Comparison of ENCODE assay signal across 9 mouse cellular contexts in the genomic region with DNA sequence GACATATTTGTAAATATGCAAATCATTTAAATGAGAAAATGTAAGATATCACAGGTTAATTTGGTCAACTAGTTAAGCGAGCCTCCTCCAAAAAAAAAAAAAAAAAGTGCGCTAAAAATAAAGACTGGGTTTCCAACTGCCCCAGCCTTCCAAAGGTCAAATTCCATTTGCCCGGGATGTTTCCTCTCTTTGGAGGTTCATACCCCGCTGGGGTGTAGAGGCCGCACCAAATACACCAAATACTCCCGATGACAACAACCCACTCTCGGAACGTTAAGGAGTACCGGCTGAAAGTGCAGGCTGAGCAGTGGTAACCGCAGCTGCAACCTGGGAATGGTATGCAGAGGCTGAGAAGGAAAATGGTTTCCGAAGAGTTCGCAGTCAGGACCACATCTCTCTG. TPM values are rescaled to one million over a fixed set of nuclear protein-coding genes. Genes with fewer than 3 reads are reported as not detected.
DNase-seq lines count a peak whose midpoint lies in the region; ATAC-seq lines count a peak whose summit lies in the region.
"Had no signal": no experiment of that assay in that cellular context is flagged by ENCODE, and none has a peak within 500 bp of the region (broad histone marks: within the 10 kb centered on the region; RNA-seq: fewer than 3 reads in every experiment).

No protein-coding gene starts in this region.

- H3K27me3 ChIP-seq in kidney, embryonic 15.5 days = 0 out of 2 replicates have a peak, but pooled peaks cover 3% of the 10 kb centered on the region
- no peaks in the 10 kb centered on the region for H3K27me3 ChIP-seq in embryonic facial prominence, embryonic 12.5 days
- H3K27me3 ChIP-seq in hindbrain, embryonic 13.5 days = peaks cover 8% of the 10 kb centered on the region; the same call in 1 of the 2 replicates
- H3K27me3 ChIP-seq in midbrain, embryonic 14.5 days (ENCODE audit: control insufficient read depth, insufficient read depth, low read length) = no peaks in the 10 kb centered on the region

- H3K9me3 ChIP-seq in kidney, embryonic 15.5 days (replicated peaks) = no peaks in the 10 kb centered on the region
- no peaks in the 10 kb centered on the region for H3K9me3 ChIP-seq in embryonic facial prominence, embryonic 12.5 days
- H3K9me3 ChIP-seq in hindbrain, embryonic 13.5 days = no peaks in the 10 kb centered on the region
- H3K9me3 ChIP-seq in midbrain, embryonic 14.5 days (ENCODE audit: control insufficient read depth, low read length) = no peaks in the 10 kb centered on the region

- H3K4me1 ChIP-seq in kidney, embryonic 15.5 days = peaks cover 16% of the 10 kb centered on the region; the same call in 1 of the 2 replicates
- peaks cover 6% of the 10 kb centered on the region; the same call in 1 of the 2 replicates for H3K4me1 ChIP-seq in embryonic facial prominence, embryonic 12.5 days
- peaks cover 7% of the 10 kb centered on the region; the same call in 1 of the 2 replicates for H3K4me1 ChIP-seq in hindbrain, embryonic 13.5 days (replicated peaks)
- H3K4me1 ChIP-seq in midbrain, embryonic 14.5 days (ENCODE audit: control insufficient read depth, insufficient read depth, low read length) = no peaks in the 10 kb centered on the region

- no peak overlapping the region for H3K27ac ChIP-seq in kidney, embryonic 15.5 days
- no peak overlapping the region for H3K27ac ChIP-seq in embryonic facial prominence, embryonic 12.5 days
- no peak overlapping the region for H3K27ac ChIP-seq in hindbrain, embryonic 13.5 days
- H3K27ac ChIP-seq in midbrain, embryonic 14.5 days (replicated peaks; ENCODE audit: low read depth, low read length) = no peak overlapping the region

- H3K36me3 ChIP-seq in kidney, embryonic 15.5 days = no peaks in the 10 kb centered on the region
- H3K36me3 ChIP-seq in embryonic facial prominence, embryonic 12.5 days = no peaks in the 10 kb centered on the region
- H3K36me3 ChIP-seq in hindbrain, embryonic 13.5 days = no peaks in the 10 kb centered on the region
- H3K36me3 ChIP-seq in midbrain, embryonic 14.5 days (ENCODE audit: control insufficient read depth, insufficient read depth, low read length) = no peaks in the 10 kb centered on the region

- DNase-seq in kidney, postnatal 25 days = no peak
- DNase-seq in midbrain, embryonic 14.5 days = no peak
- DNase-seq in spleen, adult 18-20 months = no peak
- DNase-seq: lung, adult 18-20 months; thymus, adult 2 months had no signal

- no peak overlapping the region for H3K4me3 ChIP-seq in kidney, embryonic 15.5 days (replicated peaks)
- no peak overlapping the region for H3K4me3 ChIP-seq in embryonic facial prominence, embryonic 12.5 days
- 0 out of 2 replicates have a peak overlapping the region, but pooled peaks have one; percentile 14 for H3K4me3 ChIP-seq in hindbrain, embryonic 13.5 days
- H3K4me3 ChIP-seq in midbrain, embryonic 14.5 days (replicated peaks; ENCODE audit: low read depth, low read length) = no peak overlapping the region

- H3K9ac ChIP-seq in kidney, embryonic 15.5 days = no peak overlapping the region
- no peak overlapping the region for H3K9ac ChIP-seq in embryonic facial prominence, embryonic 12.5 days
- no peak overlapping the region for H3K9ac ChIP-seq in hindbrain, embryonic 13.5 days
- no peak overlapping the region for H3K9ac ChIP-seq in midbrain, embryonic 14.5 days (replicated peaks; ENCODE audit: low read length)

- 34% methylated on average over 12 of the region's 12 CpGs for WGBS in kidney, embryonic 15.5 days
- WGBS in embryonic facial prominence, embryonic 12.5 days = 20% methylated on average over 12 of the region's 12 CpGs
- 23% methylated on average over 12 of the region's 12 CpGs for WGBS in hindbrain, embryonic 13.5 days
- 30% methylated on average over 12 of the region's 12 CpGs for WGBS in midbrain, embryonic 14.5 days

- ATAC-seq in kidney, embryonic 15.5 days (replicated peaks; ENCODE audit: low FRiP score) = no peak
- no peak for ATAC-seq in embryonic facial prominence, embryonic 12.5 days (ENCODE audit: insufficient number of reproducible peaks, insufficient read depth, low FRiP score, low TSS enrichment)
- ATAC-seq in hindbrain, embryonic 13.5 days (ENCODE audit: low FRiP score) = no peak
- no peak for ATAC-seq in midbrain, embryonic 14.5 days (ENCODE audit: low FRiP score, low TSS enrichment)
- ATAC-seq in erythroid progenitor cell, adult 5-6 weeks (replicated peaks; ENCODE audit: low FRiP score, poor library complexity, severe bottlenecking) = no peak

- peak overlapping the region; percentile 37; the same call in 1 of the 2 replicates for H3K4me2 ChIP-seq in kidney, embryonic 15.5 days
- H3K4me2 ChIP-seq in embryonic facial prominence, embryonic 12.5 days (replicated peaks) = peak overlapping the region; percentile 38
- H3K4me2 ChIP-seq in hindbrain, embryonic 13.5 days = peak overlapping the region; percentile 33
- H3K4me2 ChIP-seq in midbrain, embryonic 14.5 days (ENCODE audit: low read length) = peak overlapping the region; percentile 28; the same call in 1 of the 2 replicates

RNA-seq across cellular contexts. Expression of a gene that starts 19.4 kb away (rescaled TPM):
- polyA plus RNA-seq in kidney, embryonic 15.5 days (2015; fragmentation: Nextera tagmentation; extraction: Ambion mirVana) = 11.4 and 12.4 TPM in 2 replicates
- polyA plus RNA-seq in embryonic facial prominence, embryonic 12.5 days (2016; fragmentation: Nextera tagmentation; extraction: Ambion mirVana) = 10.3 and 13.6 TPM in 2 replicates
- polyA plus RNA-seq in hindbrain, embryonic 13.5 days (2015; fragmentation: Nextera tagmentation; extraction: Ambion mirVana) = 20.2 and 23.5 TPM in 2 replicates
- polyA plus RNA-seq in midbrain, embryonic 14.5 days (2014; fragmentation: Nextera tagmentation; extraction: Ambion mirVana) = 18.3 and 19.4 TPM in 2 replicates
- not detected in 2 replicates for total RNA-seq in erythroid progenitor cell, adult 5-6 weeks (2015; ENCODE audit: low replicate concordance)
- total RNA-seq in erythroid progenitor cell, adult 5-6 weeks (2017; ENCODE audit: low replicate concordance) = 1.1 TPM in 1 of 2 replicates, not detected in the other

RNA-seq across cellular contexts. Expression of a gene that starts 45.6 kb away (rescaled TPM):
- polyA plus RNA-seq in kidney, embryonic 15.5 days (2015; fragmentation: Nextera tagmentation; extraction: Ambion mirVana) = 0.27 and 0.57 TPM in 2 replicates
- not detected in 2 replicates for polyA plus RNA-seq in embryonic facial prominence, embryonic 12.5 days (2016; fragmentation: Nextera tagmentation; extraction: Ambion mirVana)
- 0.12 and 0.13 TPM in 2 replicates for polyA plus RNA-seq in hindbrain, embryonic 13.5 days (2015; fragmentation: Nextera tagmentation; extraction: Ambion mirVana)
- polyA plus RNA-seq in midbrain, embryonic 14.5 days (2014; fragmentation: Nextera tagmentation; extraction: Ambion mirVana) = 0.38 and 0.49 TPM in 2 replicates
- not detected in 2 replicates for total RNA-seq in erythroid progenitor cell, adult 5-6 weeks (2015; ENCODE audit: low replicate concordance)
- not detected in 2 replicates for total RNA-seq in erythroid progenitor cell, adult 5-6 weeks (2017; ENCODE audit: low replicate concordance)
